Mouse (Mus musculus) adipocyte (in vitro differentiated cells): ENCODE measurements around the gene Hist1h4f.
"Not testable (repeated sequence)": the region's sequence is repeated elsewhere in the genome, so short reads cannot be mapped to it uniquely, and the experiment has no call there.

Experiments
- DNase-seq: peaks from one replicate; pipeline ENCODE4 v3.0.0-alpha.2; 2016; ENCODE audit warnings: low spot score

Hist1h4f gene

GRCm38 (mm10) chr13:23551146-23551834 lies at the start of gene Hist1h4f:
Gene Hist1h4f, minus strand, starts transcription at chr13:23551648.
- peak; percentile 96 for DNase-seq

DNA sequence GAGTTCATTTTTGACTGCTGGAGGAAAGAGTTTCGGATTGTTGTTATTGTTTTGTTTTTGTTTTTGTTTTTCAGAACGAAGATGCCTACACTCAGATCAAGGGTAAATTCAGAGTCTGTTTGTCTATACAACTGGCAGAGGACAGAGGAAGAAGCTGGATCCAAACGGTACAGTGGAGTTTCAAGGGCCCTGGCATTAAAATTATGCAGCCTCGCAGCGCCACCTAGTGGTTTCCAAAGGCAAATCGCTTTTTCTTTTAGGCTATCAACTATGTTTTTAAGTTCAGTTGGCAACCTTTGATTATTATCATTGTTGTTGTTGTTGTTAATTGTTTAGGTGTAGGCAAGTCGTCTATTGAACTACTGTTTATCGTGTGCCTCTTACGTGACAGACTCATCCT lies 46.5 kb upstream of the Hist1h4f start:
- peak; percentile 89 for DNase-seq

DNA sequence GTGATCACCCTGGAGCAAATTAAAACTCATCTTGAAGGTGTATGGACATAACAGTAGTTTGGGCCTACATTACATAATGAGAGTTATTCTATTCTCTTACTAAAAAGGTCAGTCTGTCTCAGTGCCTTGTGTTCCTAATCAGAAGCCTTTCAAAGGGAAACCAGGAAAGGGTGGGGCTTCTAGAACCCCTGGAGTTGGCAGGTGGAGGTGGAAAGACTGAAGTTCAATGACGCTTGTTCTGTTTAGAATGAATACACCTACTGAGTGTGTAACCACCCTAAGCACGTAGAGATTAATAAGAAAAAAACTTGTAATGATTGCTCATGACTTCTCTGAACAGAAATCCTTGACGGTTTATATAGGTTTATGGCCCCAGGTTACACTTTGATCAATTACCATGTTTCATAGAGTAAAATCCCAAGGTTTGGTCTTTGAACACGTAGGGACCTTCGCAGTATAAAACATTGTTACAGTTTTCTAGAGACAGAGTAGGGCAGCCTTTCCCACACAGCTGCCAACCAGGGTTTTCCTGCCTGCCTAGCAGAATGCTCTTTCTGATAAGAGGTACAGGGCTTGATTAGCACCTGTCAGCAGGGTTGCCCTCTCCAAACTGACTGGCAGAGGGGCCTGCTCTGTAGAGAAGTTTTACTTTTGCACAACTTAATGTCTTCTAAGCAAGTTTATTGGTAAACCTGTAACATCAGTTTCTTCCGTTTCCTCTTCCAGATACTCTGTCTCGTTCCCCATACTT lies 44.3 kb upstream of the Hist1h4f start:
- no peak for DNase-seq

DNA sequence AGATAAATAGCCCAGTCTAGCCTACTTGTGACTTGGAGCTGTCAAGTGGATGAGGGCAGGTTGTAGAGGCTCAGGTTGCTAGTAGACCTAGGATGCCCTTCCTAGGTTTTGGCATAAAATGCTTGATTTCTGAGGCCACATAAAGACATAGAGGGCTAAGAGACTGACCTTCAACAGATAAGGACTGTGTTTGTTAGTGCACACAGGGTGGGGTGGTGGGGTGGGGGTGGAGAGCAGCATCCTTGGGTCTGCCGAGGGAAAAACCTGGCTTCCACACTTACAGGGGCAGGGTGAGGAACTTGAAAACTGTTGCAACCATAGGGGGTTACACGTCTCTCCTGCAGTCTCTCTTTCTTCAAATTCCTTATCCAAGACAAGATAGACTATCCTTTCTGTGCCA lies 43.7 kb upstream of the Hist1h4f start:
- no peak for DNase-seq

DNA sequence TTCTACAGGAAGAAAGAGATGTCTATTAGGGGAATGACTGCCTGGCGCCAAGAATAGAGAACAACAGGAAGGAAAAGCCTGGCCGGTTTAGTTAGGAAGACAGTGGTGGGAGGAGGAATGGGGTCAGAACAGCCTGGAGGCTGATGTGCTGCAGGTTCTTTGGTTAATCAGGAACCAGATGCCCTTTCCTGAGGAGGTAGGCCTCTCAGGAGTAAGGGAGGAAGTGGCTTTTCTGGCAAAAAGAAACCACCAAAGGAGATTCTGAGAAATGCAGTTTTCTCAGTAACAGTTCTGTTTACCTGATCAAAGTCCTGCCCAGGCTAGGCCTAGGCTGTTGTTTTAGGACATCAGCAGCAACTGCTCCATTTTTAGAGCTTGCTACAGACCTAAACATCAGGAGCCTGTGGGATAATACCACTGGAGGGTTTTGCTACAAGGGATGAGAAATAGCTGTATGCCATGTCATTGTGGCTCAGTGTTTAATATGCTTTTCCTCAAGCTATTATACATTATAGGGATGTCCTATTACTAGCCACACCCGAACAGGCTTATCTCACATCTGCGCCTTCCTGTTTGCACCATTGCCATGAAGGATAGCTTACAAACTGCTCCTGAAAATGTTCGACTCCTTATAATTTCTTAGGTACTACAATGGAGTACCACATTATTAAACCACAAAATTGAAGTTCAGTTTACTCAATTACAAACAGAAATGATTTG lies 41.8 kb upstream of the Hist1h4f start:
- no peak for DNase-seq

DNA sequence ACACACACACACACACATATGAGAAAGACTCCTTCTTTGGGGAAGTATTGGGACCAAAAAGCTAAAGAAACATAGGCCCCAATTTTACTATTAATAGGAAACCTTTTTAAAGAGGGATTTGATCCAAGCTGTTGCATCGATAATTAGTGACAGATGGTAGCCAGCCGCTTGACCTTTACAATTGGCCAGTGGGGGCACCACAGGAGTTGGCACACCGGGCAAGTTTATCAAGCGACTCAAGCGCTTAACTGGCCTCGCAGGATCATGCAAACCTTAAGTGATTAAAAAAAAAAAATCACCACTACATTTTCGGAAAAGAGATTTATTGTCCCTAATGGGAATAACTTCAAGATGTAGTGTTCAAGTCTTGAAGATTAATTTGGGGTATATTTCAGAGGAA lies 41.2 kb upstream of the Hist1h4f start:
- DNase-seq = no peak

GRCm38 (mm10) chr13:23591886-23592285 lies 40.4 kb upstream of the Hist1h4f start:
- DNase-seq = not testable (repeated sequence)

- DNase-seq = no peak
Measured at GRCm38 (mm10) chr13:23591206-23591605, 39.8 kb upstream of the Hist1h4f start.

DNA sequence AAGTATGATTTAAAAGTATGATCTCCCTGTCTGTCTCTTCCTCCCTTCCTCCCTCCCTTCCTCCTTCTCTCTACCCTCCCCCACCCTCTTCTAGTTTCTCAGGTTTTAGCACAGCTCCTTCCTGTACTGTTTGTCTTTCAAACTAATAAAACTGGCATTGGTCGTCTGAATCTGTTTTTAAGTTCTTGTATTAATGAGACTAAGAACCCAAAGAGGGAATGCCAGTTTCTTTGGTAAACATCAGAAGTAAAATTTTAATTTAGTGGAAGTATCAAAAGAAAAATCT lies 35.4 kb upstream of the Hist1h4f start:
- DNase-seq = no peak

DNA sequence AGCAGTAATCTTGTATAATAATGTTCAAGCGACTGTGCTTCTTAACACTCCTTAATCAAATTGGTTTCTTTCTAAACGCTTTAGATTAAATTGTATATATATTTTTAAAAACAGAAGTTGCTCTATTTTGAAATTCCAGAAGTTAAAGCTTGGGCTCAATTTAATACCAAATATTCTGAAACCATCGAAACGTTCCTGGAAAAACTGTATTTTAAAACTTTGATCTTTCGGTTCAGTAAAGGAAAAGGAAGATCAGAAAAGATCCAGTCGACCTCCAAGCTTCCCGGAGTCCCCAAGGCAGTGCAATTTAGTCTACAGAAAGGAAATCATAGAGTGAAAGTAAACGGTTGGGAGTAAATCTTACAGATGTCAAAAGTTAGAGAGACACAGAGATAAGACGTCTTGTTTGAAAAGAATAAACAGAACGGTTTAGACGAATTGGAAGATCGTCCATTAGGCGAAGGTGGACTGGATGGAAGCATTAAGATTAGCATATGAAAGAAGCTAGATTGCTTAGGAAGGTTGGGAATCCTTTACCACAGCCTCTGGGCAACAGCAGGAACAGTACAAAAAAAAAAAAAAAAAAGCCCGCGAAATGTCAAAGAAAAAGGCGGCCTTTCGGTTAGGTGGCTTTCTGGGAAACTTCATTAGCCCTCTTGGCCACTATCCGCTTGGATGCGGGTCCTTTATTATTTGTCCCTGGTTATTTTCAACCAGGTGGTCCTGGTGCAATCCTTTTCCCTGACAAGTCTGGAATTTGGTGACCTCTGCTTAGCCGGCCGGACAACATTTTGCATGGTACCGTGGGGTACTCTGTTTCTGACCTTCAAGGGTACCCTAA lies 34.9 kb upstream of the Hist1h4f start:
- DNase-seq = peak; percentile 44

- DNase-seq = peak; percentile 91
Measured at GRCm38 (mm10) chr13:23585442-23586098, 34.1 kb upstream of the Hist1h4f start.

- DNase-seq = peak; percentile 75
Measured at GRCm38 (mm10) chr13:23585029-23585441, 33.6 kb upstream of the Hist1h4f start.

GRCm38 (mm10) chr13:23584331-23584730 lies 32.9 kb upstream of the Hist1h4f start:
- peak; percentile 45 for DNase-seq

DNA sequence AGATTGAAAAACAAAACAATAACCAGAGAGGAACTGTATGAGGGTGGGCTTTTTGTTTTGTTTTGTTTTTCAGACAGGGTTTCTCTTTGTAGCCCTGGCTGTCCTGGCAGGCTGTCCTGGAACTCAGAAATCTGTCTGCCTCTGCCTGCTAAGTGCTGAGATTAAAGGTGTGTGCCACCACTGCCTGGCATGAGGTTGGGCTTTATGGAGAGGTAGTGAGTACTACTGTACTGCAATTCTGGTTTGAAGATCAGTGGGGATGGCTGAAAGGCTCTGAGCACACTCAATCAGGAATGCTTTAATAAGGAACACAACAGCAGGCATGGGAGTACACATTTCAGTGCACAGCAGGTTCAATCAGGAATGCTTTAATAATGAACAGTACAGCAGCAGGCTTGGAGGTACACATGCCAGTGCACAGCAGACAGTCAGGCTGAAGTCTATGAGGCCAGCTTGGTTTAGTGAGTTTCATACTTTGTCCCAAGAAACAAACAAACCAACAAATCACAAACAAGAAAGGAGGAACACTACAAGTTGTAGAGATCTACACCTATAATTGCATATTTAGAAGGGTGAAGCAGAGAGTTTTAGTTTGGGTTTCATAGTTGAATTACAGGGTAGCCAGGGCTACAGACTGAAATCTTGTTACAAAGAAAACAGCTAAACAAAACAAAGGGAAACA lies 32.1 kb upstream of the Hist1h4f start:
- peak; percentile 47 for DNase-seq

- peak; percentile 52 for DNase-seq
Measured at GRCm38 (mm10) chr13:23582219-23583056, 31.0 kb upstream of the Hist1h4f start.

DNA sequence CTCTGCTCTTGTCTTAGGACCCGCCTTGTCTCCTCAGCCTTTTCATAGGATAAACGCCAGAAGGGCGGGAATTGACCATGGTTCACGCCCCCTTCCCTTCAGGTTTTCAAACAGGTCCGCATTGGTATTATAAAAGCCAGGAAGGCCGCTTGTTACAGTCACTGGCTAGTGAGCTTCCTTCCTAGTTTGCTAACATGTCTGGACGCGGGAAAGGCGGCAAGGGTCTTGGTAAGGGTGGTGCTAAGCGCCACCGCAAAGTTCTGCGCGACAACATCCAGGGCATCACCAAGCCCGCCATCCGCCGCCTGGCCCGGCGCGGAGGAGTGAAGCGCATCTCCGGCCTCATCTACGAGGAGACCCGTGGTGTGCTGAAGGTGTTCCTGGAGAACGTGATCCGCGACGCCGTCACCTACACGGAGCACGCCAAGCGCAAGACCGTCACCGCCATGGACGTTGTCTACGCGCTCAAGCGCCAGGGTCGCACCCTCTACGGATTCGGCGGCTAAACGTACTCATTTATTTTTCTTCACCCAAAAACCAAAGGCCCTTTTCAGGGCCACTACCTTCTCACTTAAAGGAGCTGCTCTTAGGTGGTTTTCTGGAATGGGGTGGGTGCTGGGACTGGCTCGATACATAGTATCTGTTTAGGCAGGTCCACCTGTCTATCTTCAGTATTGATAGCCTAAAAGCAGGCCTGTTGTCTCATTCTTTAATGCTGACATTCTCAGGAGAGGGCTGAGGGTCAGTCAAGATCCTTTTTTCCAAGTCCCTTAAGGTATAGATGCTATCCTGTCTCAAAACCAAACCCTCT lies 30.2 kb upstream of the Hist1h4f start, which contains the start of gene Hist1h4d:
Gene Hist1h4d (plus strand): TSS at position 191 of the 811 bp plus-strand sequence.
- DNase-seq = peak; percentile 99

- DNase-seq = no peak
Measured at GRCm38 (mm10) chr13:23577835-23578234, 26.4 kb upstream of the Hist1h4f start.

GRCm38 (mm10) chr13:23576906-23577639 lies 25.6 kb upstream of the Hist1h4f start:
- no peak for DNase-seq
